Mouse (Mus musculus) kidney, postnatal 36 days (tissue): ENCODE results near the gene Gm10197.

Experiments
- DNase-seq, 2 experiments: peaks; one replicate each; pipeline ENCODE4 v3.0.0; 2021 to 2022; ENCODE audit warnings: mixed read lengths in 2 of 2

The Gm10197 gene

GRCm38 (mm10) chr19:53355065-53355464 lies 16.5 kb downstream of the Gm10197 start:
- DNase-seq: no peak

- DNase-seq: peak in 1 of 2 experiments; percentile 38
These were observed 17.1 kb downstream of the Gm10197 start for GRCm38 (mm10) chr19:53354271-53355000.

- DNase-seq: no peak
These were observed 17.7 kb downstream of the Gm10197 start for GRCm38 (mm10) chr19:53353864-53354263.

- DNase-seq: no peak
These were observed 25.8 kb downstream of the Gm10197 start for GRCm38 (mm10) chr19:53345766-53346165.

GRCm38 (mm10) chr19:53344062-53344461 lies 27.5 kb downstream of the Gm10197 start:
- peak; percentile 58 for DNase-seq

- peak in 1 of 2 experiments; percentile 45 for DNase-seq
These were observed 28.2 kb downstream of the Gm10197 start for GRCm38 (mm10) chr19:53343174-53343881.

- DNase-seq: peak; percentile 87 to 88
These were observed 31.1 kb downstream of the Gm10197 start for GRCm38 (mm10) chr19:53340423-53340822.

- no peak for DNase-seq
These were observed 36.3 kb downstream of the Gm10197 start for GRCm38 (mm10) chr19:53335241-53335640.

GRCm38 (mm10) chr19:53333730-53334129 lies 37.8 kb downstream of the Gm10197 start:
- no peak for DNase-seq

- DNase-seq: peak in 1 of 2 experiments; percentile 57
These were observed 39.6 kb downstream of the Gm10197 start for GRCm38 (mm10) chr19:53331882-53332500.

- DNase-seq: peak; percentile 88 to 89
These were observed 41.6 kb downstream of the Gm10197 start for GRCm38 (mm10) chr19:53329992-53330381.

GRCm38 (mm10) chr19:53329221-53329991 lies 42.2 kb downstream of the Gm10197 start:
- DNase-seq: peak; percentile 94 to 95

GRCm38 (mm10) chr19:53328116-53328515 lies 43.5 kb downstream of the Gm10197 start:
- no peak for DNase-seq

- peak in 1 of 2 experiments; percentile 43 for DNase-seq
These were observed 45.8 kb downstream of the Gm10197 start for GRCm38 (mm10) chr19:53325578-53326295.

- DNase-seq: no peak
These were observed 46.7 kb downstream of the Gm10197 start for GRCm38 (mm10) chr19:53324866-53325265.

GRCm38 (mm10) chr19:53322438-53323048 lies 49.0 kb downstream of the Gm10197 start:
- DNase-seq: no peak
